Mouse (Mus musculus): ENCODE data around the gene Ehd1. TPM values are rescaled to one million over a fixed set of nuclear protein-coding genes. Genes with fewer than 3 reads are reported as not detected.

Gene Ehd1
- polyA plus RNA-seq (2012; ENCODE audit: insufficient read depth, insufficient read length, missing spikeins): 91.9 and 96.3 TPM in 2 replicates

DNA sequence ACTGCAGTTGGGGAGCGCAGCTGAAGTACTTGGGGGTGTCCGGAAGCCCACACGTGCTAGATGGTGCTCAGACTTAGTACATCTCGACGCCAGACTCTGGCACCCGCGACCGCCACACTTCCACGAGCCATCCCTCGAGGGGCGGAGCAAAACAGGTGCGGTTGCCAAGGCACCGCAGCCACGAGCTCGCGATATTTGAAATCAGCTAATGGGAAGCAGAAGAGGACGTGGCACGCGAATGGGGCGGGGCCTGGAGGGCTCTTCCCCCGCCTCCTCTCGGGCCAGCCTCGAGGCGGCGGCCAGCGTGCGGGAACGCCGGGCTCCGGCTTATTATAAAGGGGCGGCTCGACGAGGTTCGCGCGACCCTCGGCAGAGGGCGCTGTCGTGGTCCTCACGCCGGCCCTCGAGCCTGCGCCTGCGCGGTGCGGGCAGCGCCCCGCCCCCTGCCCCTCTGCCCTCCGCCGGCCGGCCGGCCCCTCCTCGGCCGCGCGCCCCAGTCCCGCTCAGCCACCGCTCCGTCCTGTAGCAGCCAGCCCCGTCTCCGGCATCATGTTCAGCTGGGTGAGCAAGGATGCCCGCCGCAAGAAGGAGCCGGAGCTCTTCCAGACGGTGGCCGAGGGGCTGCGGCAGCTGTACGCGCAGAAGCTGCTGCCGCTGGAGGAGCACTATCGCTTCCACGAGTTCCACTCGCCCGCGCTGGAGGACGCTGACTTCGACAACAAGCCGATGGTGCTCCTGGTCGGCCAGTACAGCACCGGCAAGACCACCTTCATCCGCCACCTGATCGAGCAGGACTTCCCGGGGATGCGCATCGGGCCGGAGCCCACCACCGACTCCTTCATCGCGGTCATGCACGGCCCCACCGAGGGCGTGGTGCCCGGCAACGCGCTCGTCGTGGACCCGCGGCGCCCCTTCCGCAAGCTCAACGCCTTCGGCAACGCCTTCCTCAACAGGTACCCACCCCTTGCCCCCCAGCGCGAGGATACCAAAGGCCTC is at the start of gene Ehd1:
Ehd1 (plus strand) TSS at position 300 of the 996 bp plus-strand sequence.
- Histone ChIP-seq H3K4me3 (ENCODE audit: insufficient read depth, low read length) (peak within 1 kb of the TSS; percentile 62), H3K27ac (ENCODE audit: insufficient read depth, low read depth, low read length) (peak within 1 kb of the TSS; percentile 89), H3K4me1 (ENCODE audit: control insufficient read depth, insufficient read depth, low read length) (peaks cover 58% of the 10 kb centered on the region)
- TF ChIP-seq CTCF (IDR thresholded peaks at IDR 0.05; ENCODE audit: low read depth, low read length) (no peak), POLR2A (IDR thresholded peaks at IDR 0.05; ENCODE audit: borderline replicate concordance, low read depth, low read length) (no peak)

DNA sequence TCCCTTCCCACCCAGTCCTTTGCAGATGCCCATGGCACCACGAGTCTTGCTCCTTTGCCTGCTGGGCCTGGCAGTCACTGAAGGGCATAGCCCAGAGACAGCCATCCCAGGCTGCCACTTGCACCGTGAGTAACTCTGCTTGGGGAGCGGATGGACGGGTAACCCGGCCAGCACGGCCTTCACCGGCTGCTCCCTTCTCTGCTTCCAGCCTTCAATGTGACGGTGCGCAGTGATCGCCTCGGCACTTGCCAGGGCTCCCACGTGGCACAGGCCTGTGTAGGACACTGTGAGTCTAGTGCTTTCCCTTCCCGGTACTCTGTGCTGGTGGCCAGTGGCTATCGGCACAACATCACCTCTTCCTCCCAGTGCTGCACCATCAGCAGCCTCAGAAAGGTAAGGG is 49.8 kb upstream of the Ehd1 start:
- no peaks in the 10 kb centered on the region for H3K4me1 ChIP-seq (ENCODE audit: control insufficient read depth, insufficient read depth, low read length)
- no peak overlapping the region for H3K4me3 ChIP-seq (ENCODE audit: insufficient read depth, low read length)
- no peak overlapping the region for H3K27ac ChIP-seq (ENCODE audit: insufficient read depth, low read depth, low read length)
- TF ChIP-seq POLR2A (IDR thresholded peaks at IDR 0.05; ENCODE audit: borderline replicate concordance, low read depth, low read length): no peak
- TF ChIP-seq CTCF (IDR thresholded peaks at IDR 0.05; ENCODE audit: low read depth, low read length): no peak

GRCm38 (mm10) chr19:6227864-6228263 is 48.7 kb upstream of the Ehd1 start:
- Histone ChIP-seq H3K27ac (ENCODE audit: insufficient read depth, low read depth, low read length) (no peak overlapping the region), H3K4me1 (ENCODE audit: control insufficient read depth, insufficient read depth, low read length) (no peaks in the 10 kb centered on the region), H3K4me3 (ENCODE audit: insufficient read depth, low read length) (no peak overlapping the region)
- no peak for TF ChIP-seq POLR2A (IDR thresholded peaks at IDR 0.05; ENCODE audit: borderline replicate concordance, low read depth, low read length)
- TF ChIP-seq CTCF (IDR thresholded peaks at IDR 0.05; ENCODE audit: low read depth, low read length): no peak

DNA sequence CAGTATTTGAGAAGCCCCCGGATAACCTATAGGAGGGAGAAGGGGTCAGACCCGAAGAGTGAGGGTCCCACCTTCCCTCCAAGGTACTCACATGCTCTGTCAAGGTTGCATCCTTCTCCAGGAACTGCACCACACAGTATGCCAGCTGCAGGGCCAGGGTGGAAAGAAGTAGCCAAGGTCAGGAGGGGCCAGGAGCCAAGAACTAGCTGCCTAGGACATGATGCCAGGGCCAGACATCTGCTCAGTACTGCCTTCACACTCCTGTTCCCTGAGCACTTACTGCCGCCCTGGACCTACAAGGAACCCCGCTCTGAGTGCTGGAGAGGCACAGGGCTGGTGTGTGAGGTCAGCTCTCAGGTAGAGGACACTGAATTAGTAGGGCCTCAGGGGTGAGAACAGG is 46.1 kb upstream of the Ehd1 start:
- Histone ChIP-seq H3K4me1 (ENCODE audit: control insufficient read depth, insufficient read depth, low read length) (peaks cover 3% of the 10 kb centered on the region; the same call in 1 of the 2 replicates), H3K4me3 (ENCODE audit: insufficient read depth, low read length) (no peak overlapping the region), H3K27ac (ENCODE audit: insufficient read depth, low read depth, low read length) (no peak overlapping the region)
- TF ChIP-seq POLR2A (IDR thresholded peaks at IDR 0.05; ENCODE audit: borderline replicate concordance, low read depth, low read length) (no peak), CTCF (IDR thresholded peaks at IDR 0.05; ENCODE audit: low read depth, low read length) (no peak)

DNA sequence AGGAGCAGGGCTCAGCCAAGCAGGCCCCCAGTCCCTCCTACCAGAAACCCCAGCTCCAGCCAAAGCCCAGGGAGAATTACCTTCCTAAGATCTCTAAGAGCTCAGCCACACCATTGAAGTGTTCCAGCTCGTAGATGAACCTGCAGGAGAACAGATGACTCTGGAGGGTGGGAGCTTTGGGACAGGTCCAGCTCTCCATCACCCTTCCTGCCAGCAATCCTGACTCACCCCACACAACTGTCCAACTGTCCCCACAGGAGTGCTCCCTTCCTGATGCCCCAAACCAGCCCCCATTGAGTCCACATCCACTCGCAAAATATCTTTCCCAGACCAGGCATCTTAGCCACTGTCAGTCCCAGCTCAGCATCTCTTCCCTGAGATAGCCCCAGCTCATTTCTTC is 45.5 kb upstream of the Ehd1 start:
- peaks cover 3% of the 10 kb centered on the region; the same call in 1 of the 2 replicates for H3K4me1 ChIP-seq (ENCODE audit: control insufficient read depth, insufficient read depth, low read length)
- no peak for TF ChIP-seq CTCF (IDR thresholded peaks at IDR 0.05; ENCODE audit: low read depth, low read length)
- no peak for TF ChIP-seq POLR2A (IDR thresholded peaks at IDR 0.05; ENCODE audit: borderline replicate concordance, low read depth, low read length)
- no peak overlapping the region for H3K27ac ChIP-seq (ENCODE audit: insufficient read depth, low read depth, low read length)
- no peak overlapping the region for H3K4me3 ChIP-seq (ENCODE audit: insufficient read depth, low read length)

- no peak overlapping the region for H3K4me3 ChIP-seq (ENCODE audit: insufficient read depth, low read length)
- no peak overlapping the region for H3K27ac ChIP-seq (ENCODE audit: insufficient read depth, low read depth, low read length)
- no peak for TF ChIP-seq CTCF (IDR thresholded peaks at IDR 0.05; ENCODE audit: low read depth, low read length)
- TF ChIP-seq POLR2A (IDR thresholded peaks at IDR 0.05; ENCODE audit: borderline replicate concordance, low read depth, low read length): no peak
- H3K4me1 ChIP-seq (ENCODE audit: control insufficient read depth, insufficient read depth, low read length): peaks cover 7% of the 10 kb centered on the region
These were observed 42.9 kb upstream of the Ehd1 start for GRCm38 (mm10) chr19:6233647-6234046.

DNA sequence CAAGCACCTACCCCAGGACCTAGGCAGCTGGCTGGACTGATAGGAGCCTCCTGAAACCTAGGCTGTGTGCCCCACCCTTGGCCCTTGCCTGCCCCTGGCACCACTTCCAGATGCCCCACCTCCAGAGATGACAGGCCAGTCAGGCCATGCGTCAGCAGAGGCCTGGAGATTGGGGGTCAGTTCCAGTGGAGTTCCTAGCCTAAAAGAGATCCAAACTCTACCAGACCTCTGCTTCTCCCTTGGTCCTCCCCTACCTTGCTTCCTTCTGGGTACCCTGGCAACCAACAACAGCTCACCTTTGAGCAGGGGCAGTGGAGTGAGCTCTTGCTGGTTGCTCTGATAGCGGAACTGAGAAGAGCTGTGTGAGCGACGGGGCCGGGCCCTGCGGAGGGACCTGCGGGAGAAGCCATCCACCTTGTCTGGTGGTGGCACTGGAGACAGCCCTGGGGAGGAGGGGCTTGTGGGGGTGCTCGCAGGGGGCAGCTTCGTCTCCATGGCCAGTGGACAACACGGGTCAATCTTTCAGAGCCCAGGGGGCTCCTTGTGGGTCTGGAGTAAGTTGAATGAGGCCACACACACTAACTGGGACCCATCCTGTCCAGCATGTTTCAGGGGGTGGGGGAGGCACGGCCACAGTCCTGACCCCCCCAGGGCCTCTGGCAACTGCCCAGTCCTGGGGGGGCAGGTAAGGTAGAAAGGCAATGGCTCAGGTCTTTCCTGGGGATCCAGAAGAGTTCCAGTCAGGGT is 42.0 kb upstream of the Ehd1 start:
- TF ChIP-seq POLR2A (IDR thresholded peaks at IDR 0.05; ENCODE audit: borderline replicate concordance, low read depth, low read length) (no peak), CTCF (IDR thresholded peaks at IDR 0.05; ENCODE audit: low read depth, low read length) (no peak)
- Histone ChIP-seq H3K4me3 (ENCODE audit: insufficient read depth, low read length) (peak overlapping the region; percentile 83; the same call in 1 of the 2 replicates), H3K27ac (ENCODE audit: insufficient read depth, low read depth, low read length) (no peak overlapping the region), H3K4me1 (ENCODE audit: control insufficient read depth, insufficient read depth, low read length) (peaks cover 7% of the 10 kb centered on the region)

DNA sequence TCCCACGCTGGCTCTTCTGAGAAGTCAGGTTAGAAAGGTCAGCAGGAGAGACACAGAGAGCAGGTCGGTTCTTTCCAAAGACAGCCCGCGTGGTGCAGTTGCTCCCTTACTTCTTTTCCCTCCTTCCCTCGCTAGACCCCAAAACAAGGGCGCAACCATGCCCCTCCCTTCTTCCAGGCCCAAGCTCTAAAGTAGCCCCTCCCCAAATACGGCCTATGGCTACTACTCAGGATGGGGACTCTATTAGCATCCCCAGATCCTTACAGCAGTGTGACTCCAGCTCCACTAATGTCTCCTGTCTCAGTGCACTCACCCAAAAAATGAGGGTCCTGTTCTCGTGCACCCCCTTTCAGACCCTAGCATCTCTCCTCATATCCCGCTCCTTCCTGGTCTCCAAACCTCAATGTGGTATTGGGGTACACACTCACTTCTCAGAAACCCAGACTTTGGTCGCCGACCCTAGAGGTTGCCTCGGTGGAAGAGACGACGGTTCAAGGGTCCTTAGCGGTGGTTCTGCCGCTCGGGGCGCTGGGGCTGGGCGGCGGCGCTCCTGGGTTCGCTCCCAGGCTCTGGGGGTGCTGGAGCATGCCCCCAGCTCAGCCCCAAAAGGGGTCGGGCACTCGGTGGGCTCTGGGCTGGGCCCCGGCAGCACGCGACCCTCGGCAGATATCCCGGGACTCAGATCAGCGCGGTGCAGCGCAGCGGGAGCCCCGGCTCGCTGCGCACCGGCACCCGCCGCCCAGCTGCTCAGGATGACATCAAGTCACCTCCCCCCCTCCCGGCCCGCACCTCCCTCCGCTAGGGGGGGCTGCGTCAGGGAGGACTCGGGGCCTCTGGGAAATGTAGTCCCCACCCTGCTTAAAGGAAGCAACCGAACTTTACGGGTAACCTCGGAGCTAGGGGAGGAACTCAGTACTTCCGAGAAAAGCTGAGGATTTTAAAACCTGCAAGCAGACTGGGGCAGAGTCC is 41.2 kb upstream of the Ehd1 start, which contains the start of gene Ppp2r5b:
Ppp2r5b (minus strand) TSS at position 789 of the 969 bp plus-strand sequence.
- TF ChIP-seq POLR2A (IDR thresholded peaks at IDR 0.05; ENCODE audit: borderline replicate concordance, low read depth, low read length): no peak
- no peak for TF ChIP-seq CTCF (IDR thresholded peaks at IDR 0.05; ENCODE audit: low read depth, low read length)
- Histone ChIP-seq H3K4me3 (ENCODE audit: insufficient read depth, low read length) (peak within 1 kb of the TSS; percentile 83), H3K27ac (ENCODE audit: insufficient read depth, low read depth, low read length) (peak within 1 kb of the TSS; percentile 92), H3K4me1 (ENCODE audit: control insufficient read depth, insufficient read depth, low read length) (peaks cover 7% of the 10 kb centered on the region)

DNA sequence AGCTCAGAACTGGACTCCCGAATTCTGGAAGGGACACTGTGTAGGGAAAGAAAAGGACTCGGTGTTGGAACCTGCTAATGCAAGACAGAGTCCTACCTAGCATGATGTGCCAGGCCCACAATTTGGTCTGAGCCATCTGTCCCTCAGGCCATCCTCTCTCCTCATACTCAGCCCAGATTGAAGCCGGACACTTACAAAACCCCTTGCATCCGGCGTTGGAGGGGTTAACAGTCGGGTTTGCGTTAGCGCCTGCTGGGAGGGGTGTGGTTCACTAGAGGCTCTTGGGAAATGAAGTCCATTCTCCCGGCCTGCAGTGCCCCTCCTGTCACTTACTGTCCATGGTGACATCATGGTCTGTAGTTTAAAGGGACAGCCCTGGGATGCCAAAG is 40.5 kb upstream of the Ehd1 start:
- peak overlapping the region; percentile 92 for H3K27ac ChIP-seq (ENCODE audit: insufficient read depth, low read depth, low read length)
- peak overlapping the region; percentile 74 for H3K4me3 ChIP-seq (ENCODE audit: insufficient read depth, low read length)
- H3K4me1 ChIP-seq (ENCODE audit: control insufficient read depth, insufficient read depth, low read length): peaks cover 7% of the 10 kb centered on the region
- TF ChIP-seq POLR2A (IDR thresholded peaks at IDR 0.05; ENCODE audit: borderline replicate concordance, low read depth, low read length) (no peak), CTCF (IDR thresholded peaks at IDR 0.05; ENCODE audit: low read depth, low read length) (no peak)

Measured in bone marrow macrophage, adult 2 months (primary cell).